Mouse (Mus musculus) gastrocnemius, postnatal 4 days (tissue): ENCODE measurements around the gene Fam214a. TPM values are rescaled to one million over a fixed set of nuclear protein-coding genes. Genes with fewer than 3 reads are reported as not detected.

Source experiments
- DNase-seq, 2 experiments: peaks; one replicate each; pipeline ENCODE4 v3.0.0; 2021 to 2022; ENCODE audit warnings: low spot score in 2 of 2, mixed read lengths in 2 of 2
- total RNA-seq, 2 experiments: library from RNA; stranded (reverse); gene quantifications; 2 replicates each; pipeline ENCODE4 v1.2.3; 2021

Fam214a gene
- total RNA-seq, 2 experiments from 2014 or later: 23.7 to 36.8 TPM

GRCm38 (mm10) chr9:75071706-75072192 lies 119.1 kb downstream of the Fam214a start:
- DNase-seq: no peak

GRCm38 (mm10) chr9:75072361-75072760 lies 119.7 kb downstream of the Fam214a start:
- DNase-seq: no peak

GRCm38 (mm10) chr9:75077191-75077590 lies 124.5 kb downstream of the Fam214a start:
- DNase-seq: no peak

Other genes starting within 250 kb of the Fam214a start
- gene Onecut1, start 91.0 kb upstream of the Fam214a start, total RNA-seq: not detected
- 100 to 1,000 TPM; 147 to 167 TPM for gene Arpp19, start 84.7 kb downstream of the Fam214a start, total RNA-seq
- gene Myo5a, start 118.1 kb downstream of the Fam214a start, total RNA-seq: 10 to 100 TPM; 38.8 to 39.1 TPM